Mouse (Mus musculus): Measurements from ENCODE around the gene Fam114a1.

DNA sequence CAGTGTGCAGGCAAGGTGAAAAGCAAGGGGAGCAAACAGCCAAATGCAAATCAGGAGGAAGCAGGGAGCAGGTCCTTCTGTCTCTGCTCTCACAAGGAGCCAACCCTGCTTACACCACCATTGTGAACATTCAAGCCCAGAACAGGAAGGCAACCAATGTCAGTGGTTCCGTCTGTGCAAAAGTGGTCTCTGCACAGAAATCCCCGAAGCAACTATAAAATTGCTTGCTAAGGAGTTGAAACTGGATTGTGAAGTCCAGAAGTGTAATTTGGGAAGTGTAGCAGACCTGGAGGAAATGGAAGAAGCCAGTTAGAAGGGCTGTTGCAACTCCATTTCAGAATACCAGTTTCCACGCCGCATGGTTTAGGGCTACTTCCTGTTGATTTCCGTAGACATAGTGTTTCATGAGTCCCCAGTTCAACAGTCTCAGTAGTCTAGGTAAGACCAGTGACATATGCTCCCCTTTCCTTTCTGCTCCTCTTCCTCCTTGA lies 46.9 kb upstream of the Fam114a1 start:
- TF ChIP-seq CTCF (conservative IDR thresholded peaks at IDR 0.05; ENCODE audit: low read length) (no peak), NANOG (IDR thresholded peaks at IDR 0.05; ENCODE audit: borderline replicate concordance, low read length) (no peak), POU5F1 (IDR thresholded peaks at IDR 0.05; ENCODE audit: borderline replicate concordance, low read length) (no peak)
